Mouse (Mus musculus) neural tube, embryonic 14.5 days (tissue): ENCODE measurements around the gene Wnt3a. TPM values are rescaled to one million over a fixed set of nuclear protein-coding genes. Genes with fewer than 3 reads are reported as not detected.
"Not testable (repeated sequence)": the region's sequence is repeated elsewhere in the genome, so short reads cannot be mapped to it uniquely, and the experiment has no call there.

Experiments used
- ATAC-seq: fragments of 200-750 bp; cut with Nextera tagmentation; 2 replicates; pipeline ENCODE4 v1.8.0; 2017; ENCODE audit warnings: low read depth, mild to moderate bottlenecking, moderate TSS enrichment, moderate library complexity
- H3K27ac ChIP-seq: fragments of 300-500 bp; sonication (generic); 2 replicates; pipeline ENCODE4 v1.5.1; 2014; ENCODE audit warnings: low read depth, mild to moderate bottlenecking, control low read depth, low read length, moderate library complexity, mixed read lengths
- H3K27me3 ChIP-seq: fragments of 300-500 bp; sonication (generic); 2 replicates; pipeline ENCODE4 v1.6.1; 2014; ENCODE audit warnings: low read length; ENCODE audit not compliant: control insufficient read depth, insufficient read depth
- H3K36me3 ChIP-seq: fragments of 300-500 bp; sonication (generic); 2 replicates; pipeline ENCODE4 v1.6.1; 2014; ENCODE audit warnings: low read length, mixed read lengths; ENCODE audit not compliant: control insufficient read depth, insufficient read depth
- H3K4me1 ChIP-seq: fragments of 300-500 bp; sonication (generic); 2 replicates; pipeline ENCODE4 v1.6.1; 2014; ENCODE audit warnings: low read length; ENCODE audit not compliant: control insufficient read depth, insufficient read depth
- H3K4me2 ChIP-seq: fragments of 300-500 bp; sonication (generic); 2 replicates; pipeline ENCODE4 v1.6.1; 2014; ENCODE audit warnings: mild to moderate bottlenecking, low read depth, low read length, control low read depth
- H3K4me3 ChIP-seq: fragments of 300-500 bp; sonication (generic); 2 replicates; pipeline ENCODE4 v1.5.1; 2014; ENCODE audit warnings: low read depth, low read length, control low read depth, mixed read lengths
- H3K9ac ChIP-seq: fragments of 300-500 bp; sonication (generic); replicated peaks from 2 replicates; pipeline ENCODE4 v1.6.1; 2014; ENCODE audit warnings: low read depth, mild to moderate bottlenecking, control low read depth, low read length, mixed read lengths
- H3K9me3 ChIP-seq: fragments of 300-500 bp; sonication (generic); 2 replicates; pipeline ENCODE4 v1.6.1; 2016; ENCODE audit warnings: low read length; ENCODE audit not compliant: control insufficient read depth
- WGBS: fragments of 180-500 bp; shearing (Covaris S2); extraction: QIAGEN DNeasy Blood & Tissue Kit; methylation state at CpG from one replicate; pipeline ENCODE4 v1.1.7; 2014; 5-methylcytosine and 5-hydroxymethylcytosine counted together
- polyA plus RNA-seq: library from polyadenylated mRNA; unstranded; fragments of >200 nt; fragmentation: Nextera tagmentation; extraction: Ambion mirVana; gene quantifications from 2 replicates; pipeline ENCODE4 v1.2.1, GENCODE M21; 2014

Gene Wnt3a
- polyA plus RNA-seq, 1 experiment from 2014 or later, result 0.12 TPM

DNA sequence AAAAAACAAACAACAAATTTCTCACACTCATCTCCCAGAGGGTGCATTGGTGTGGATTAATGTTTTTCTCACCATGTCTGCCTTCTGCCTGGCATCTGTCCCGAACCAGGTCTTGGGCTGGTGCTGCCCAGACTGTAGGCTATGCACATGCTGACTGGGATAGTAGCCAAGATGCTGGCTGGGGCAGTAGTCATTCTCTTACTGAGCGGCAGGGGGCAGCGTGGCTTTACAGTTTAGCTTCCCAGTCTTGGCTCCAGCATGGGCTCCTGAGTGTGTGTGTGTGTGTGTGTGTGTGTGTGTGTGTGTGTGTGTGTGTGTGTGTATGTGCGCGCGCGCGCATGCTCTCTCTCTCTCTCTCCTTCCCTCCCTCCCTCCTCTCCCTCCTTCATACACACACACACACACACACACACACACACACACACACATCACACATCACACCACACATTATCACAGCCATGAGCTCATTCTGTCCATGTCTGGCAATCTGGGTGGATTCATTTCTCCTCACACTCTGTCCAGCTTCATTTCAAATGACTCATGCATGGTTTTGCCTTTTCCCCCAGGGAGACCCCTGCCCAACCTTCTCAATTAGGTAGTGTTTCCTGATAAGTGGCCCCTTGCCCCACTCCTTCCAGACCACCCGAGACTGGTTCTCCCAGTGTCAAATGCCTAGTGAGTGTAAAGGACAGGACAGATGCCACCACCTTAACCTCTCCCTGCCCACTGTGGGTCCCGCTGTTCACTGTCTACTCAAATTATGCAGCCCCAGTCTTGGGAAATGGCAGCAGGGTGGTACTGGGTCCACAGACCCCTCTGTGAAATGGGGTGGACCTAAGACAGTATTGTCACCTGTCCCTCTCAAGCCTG, 12.4 kb upstream of the Wnt3a start:
- WGBS, result 18% methylated on average over 10 of the region's 10 CpGs
- peak; percentile 55; the same call in 1 of the 2 replicates for ATAC-seq
- Histone ChIP-seq H3K4me1 (peaks cover 4% of the 10 kb centered on the region), H3K9me3 (no peaks in the 10 kb centered on the region), H3K27me3 (peaks cover 36% of the 10 kb centered on the region), H3K36me3 (no peaks in the 10 kb centered on the region), H3K4me3 (no peak overlapping the region), H3K27ac (no peak overlapping the region), H3K4me2 (no peak overlapping the region), H3K9ac (no peak overlapping the region)

- H3K9me3 ChIP-seq, ATAC-seq, H3K4me1 ChIP-seq, H3K9ac ChIP-seq, H3K27ac ChIP-seq, H3K4me2 ChIP-seq, H3K4me3 ChIP-seq, H3K36me3 ChIP-seq: not testable (repeated sequence)
- peaks cover 17% of the 10 kb centered on the region for H3K27me3 ChIP-seq
- whole genome bisulfite sequencing, result 83% methylated on average over 2 of the region's 2 CpGs
These were observed 10.5 kb upstream of the Wnt3a start for GRCm38 (mm10) chr11:59301053-59301452.

- no peak overlapping the region for H3K9ac ChIP-seq
- H3K9me3 ChIP-seq, result no peaks in the 10 kb centered on the region
- H3K27me3 ChIP-seq, result peaks cover 11% of the 10 kb centered on the region
- no peaks in the 10 kb centered on the region for H3K4me1 ChIP-seq
- H3K4me2 ChIP-seq, result no peak overlapping the region
- H3K36me3 ChIP-seq, result no peaks in the 10 kb centered on the region
- no peak overlapping the region for H3K4me3 ChIP-seq
- WGBS, result 27% methylated on average over 3 of the region's 3 CpGs
- no peak for ATAC-seq
- no peak overlapping the region for H3K27ac ChIP-seq
These were observed 9.6 kb upstream of the Wnt3a start for GRCm38 (mm10) chr11:59300185-59300584.

- H3K36me3 ChIP-seq, result no peaks in the 10 kb centered on the region
- H3K4me3 ChIP-seq, result no peak overlapping the region
- WGBS, result 21% methylated on average over 7 of the region's 7 CpGs
- H3K4me2 ChIP-seq, result no peak overlapping the region
- ATAC-seq, result peak; percentile 52; the same call in 1 of the 2 replicates
- H3K27ac ChIP-seq, result no peak overlapping the region
- H3K9ac ChIP-seq, result no peak overlapping the region
- H3K27me3 ChIP-seq, result peaks cover 2% of the 10 kb centered on the region; the same call in 1 of the 2 replicates
- no peaks in the 10 kb centered on the region for H3K4me1 ChIP-seq
- H3K9me3 ChIP-seq, result no peaks in the 10 kb centered on the region
These were observed 7.4 kb upstream of the Wnt3a start for GRCm38 (mm10) chr11:59297941-59298340.

DNA sequence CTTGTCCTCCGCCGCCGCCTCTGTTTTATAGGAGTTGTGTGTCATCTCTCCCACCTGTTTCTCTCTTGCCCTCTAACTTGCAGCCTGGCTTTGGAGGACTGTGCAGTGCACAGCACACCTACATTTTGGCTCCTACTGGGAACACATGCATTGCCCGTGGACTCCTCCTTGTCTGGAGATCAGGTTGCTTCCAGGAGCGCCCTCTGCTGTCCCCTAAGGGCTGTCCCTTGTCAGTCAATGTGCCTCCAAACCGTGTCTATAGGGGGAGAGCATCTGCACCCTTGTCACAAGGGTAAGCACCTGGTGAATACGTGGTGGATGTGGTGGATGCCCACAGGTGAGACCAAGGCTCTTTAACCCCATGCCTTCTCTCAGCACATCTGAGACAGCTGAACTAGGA, 3.1 kb upstream of the Wnt3a start:
- H3K4me2 ChIP-seq, result no peak overlapping the region
- H3K4me1 ChIP-seq, result peaks cover 9% of the 10 kb centered on the region; the same call in 1 of the 2 replicates
- 22% methylated on average over 7 of the region's 7 CpGs for WGBS
- no peak overlapping the region for H3K27ac ChIP-seq
- peaks cover 43% of the 10 kb centered on the region for H3K27me3 ChIP-seq
- H3K36me3 ChIP-seq, result no peaks in the 10 kb centered on the region
- H3K4me3 ChIP-seq, result no peak overlapping the region
- no peaks in the 10 kb centered on the region for H3K9me3 ChIP-seq
- no peak overlapping the region for H3K9ac ChIP-seq
- ATAC-seq, result no peak

DNA sequence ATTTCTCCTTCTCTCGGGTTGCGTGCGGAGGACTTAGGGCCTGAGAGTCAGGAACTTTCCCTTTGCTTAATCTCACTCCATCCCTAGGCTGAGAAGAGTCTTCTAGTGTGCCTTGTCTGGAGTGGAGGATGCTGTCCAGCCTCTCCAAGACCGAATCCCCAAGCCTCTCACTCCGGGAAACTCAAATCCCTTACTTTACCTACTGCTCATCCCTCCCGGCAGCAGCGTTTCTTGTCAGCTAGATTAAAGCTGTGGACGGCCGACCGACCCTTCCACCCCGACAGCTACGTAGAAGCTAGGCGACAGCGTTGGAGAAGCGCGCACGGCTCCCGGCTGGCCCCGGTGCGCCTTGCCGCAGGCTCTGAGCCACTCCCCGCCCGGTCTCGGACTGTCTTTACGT, 846 bp downstream of the Wnt3a start:
- Histone ChIP-seq H3K27me3 (peaks cover 60% of the 10 kb centered on the region), H3K27ac (no peak overlapping the region), H3K4me3 (no peak overlapping the region), H3K4me2 (no peak overlapping the region), H3K9me3 (no peaks in the 10 kb centered on the region), H3K4me1 (peaks cover 9% of the 10 kb centered on the region; the same call in 1 of the 2 replicates), H3K9ac (no peak overlapping the region), H3K36me3 (no peaks in the 10 kb centered on the region)
- no peak for ATAC-seq
- under 1% methylated on average over 25 of the region's 25 CpGs for WGBS

GRCm38 (mm10) chr11:59284146-59284545, 6.4 kb downstream of the Wnt3a start:
- H3K4me2 ChIP-seq, result no peak overlapping the region
- H3K9ac ChIP-seq, result no peak overlapping the region
- 0 out of 2 replicates have a peak, but pooled peaks cover 4% of the 10 kb centered on the region for H3K4me1 ChIP-seq
- no peak overlapping the region for H3K4me3 ChIP-seq
- H3K9me3 ChIP-seq, result no peaks in the 10 kb centered on the region
- ATAC-seq, result no peak
- WGBS, result 57% methylated on average over 14 of the region's 14 CpGs
- H3K27me3 ChIP-seq, result peaks cover 22% of the 10 kb centered on the region
- no peak overlapping the region for H3K27ac ChIP-seq
- no peaks in the 10 kb centered on the region for H3K36me3 ChIP-seq

DNA sequence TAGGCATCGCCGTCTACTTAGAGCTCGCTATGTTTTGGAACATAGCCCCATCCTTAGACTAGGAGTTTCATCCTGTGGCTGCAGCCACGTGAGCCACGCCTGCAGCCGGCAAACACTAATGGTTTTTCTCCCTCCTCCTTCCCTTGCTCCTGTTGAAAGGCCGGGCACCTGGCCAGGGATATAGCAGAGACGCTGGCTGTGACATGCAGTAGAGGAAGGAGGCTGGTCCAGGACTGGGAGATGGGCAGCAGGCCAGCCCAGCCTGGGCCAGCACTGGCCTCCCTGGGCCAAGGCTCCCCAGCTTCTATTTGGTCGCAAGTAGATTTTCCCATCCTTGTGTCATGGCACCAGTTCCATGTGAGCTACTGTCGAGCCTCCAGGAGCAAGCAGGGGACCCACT, 7.6 kb downstream of the Wnt3a start:
- ATAC-seq, result no peak
- no peaks in the 10 kb centered on the region for H3K36me3 ChIP-seq
- no peak overlapping the region for H3K27ac ChIP-seq
- no peak overlapping the region for H3K9ac ChIP-seq
- H3K4me1 ChIP-seq, result no peaks in the 10 kb centered on the region
- no peak overlapping the region for H3K4me2 ChIP-seq
- H3K4me3 ChIP-seq, result no peak overlapping the region
- peaks cover 11% of the 10 kb centered on the region for H3K27me3 ChIP-seq
- WGBS, result 76% methylated on average over 10 of the region's 10 CpGs
- no peaks in the 10 kb centered on the region for H3K9me3 ChIP-seq

GRCm38 (mm10) chr11:59282111-59282510, 8.4 kb downstream of the Wnt3a start:
- Histone ChIP-seq H3K27ac (no peak overlapping the region), H3K9me3 (no peaks in the 10 kb centered on the region), H3K4me1 (no peaks in the 10 kb centered on the region), H3K4me3 (no peak overlapping the region), H3K4me2 (no peak overlapping the region), H3K9ac (no peak overlapping the region), H3K36me3 (no peaks in the 10 kb centered on the region), H3K27me3 (peaks cover 4% of the 10 kb centered on the region; the same call in 1 of the 2 replicates)
- WGBS, result 80% methylated on average over 5 of the region's 5 CpGs
- ATAC-seq, result no peak
